Mouse (Mus musculus) adrenal gland (tissue): Measurements from ENCODE around the gene Ubqln3.

Source experiments
- intact Hi-C: fragments of 180-260 bp; cut with DNase I; formaldehyde crosslinking; loops from one replicate; pipeline ENCODE4 v1.15.1; 2025
- long read RNA-seq, 2 experiments: library from polyadenylated mRNA; unstranded; transcript quantifications; one replicate each; pipeline ENCODE4 v2.0.0; 2020; ENCODE audit warnings: borderline replicate concordance in 1 of 2; ENCODE audit not compliant: insufficient replicate concordance in 1 of 2

Gene Ubqln3
- long read RNA-seq, experiment 1, result 0 reads
- long read RNA-seq, experiment 2, result 0 reads

DNA sequence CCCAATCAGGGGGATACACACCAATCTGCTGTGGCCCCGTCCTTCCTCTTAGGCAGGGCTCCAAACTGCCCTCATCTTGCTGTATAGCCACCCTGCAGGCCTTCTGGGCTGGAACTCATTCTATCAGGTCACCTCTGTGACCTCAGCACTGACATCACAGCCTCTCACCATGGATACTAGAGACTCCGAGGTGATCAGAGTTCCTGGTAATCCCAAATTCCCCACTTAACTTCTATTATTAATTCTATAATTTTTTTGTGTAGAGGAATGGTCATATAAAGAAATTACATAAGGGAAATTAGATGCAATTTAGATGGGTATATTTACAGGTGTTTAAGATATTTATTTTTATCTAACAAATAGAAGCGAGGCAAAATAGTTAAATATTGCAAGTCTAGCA lies at the start of gene Ubqln3:
Gene Ubqln3 (minus strand): TSS at position 101 of the 400 bp plus-strand sequence.
- intact Hi-C loops, result no loop called here

- intact Hi-C loops, result no loop called here
These were observed 48.2 kb upstream of the Ubqln3 start for GRCm38 (mm10) chr7:104191275-104191674.

DNA sequence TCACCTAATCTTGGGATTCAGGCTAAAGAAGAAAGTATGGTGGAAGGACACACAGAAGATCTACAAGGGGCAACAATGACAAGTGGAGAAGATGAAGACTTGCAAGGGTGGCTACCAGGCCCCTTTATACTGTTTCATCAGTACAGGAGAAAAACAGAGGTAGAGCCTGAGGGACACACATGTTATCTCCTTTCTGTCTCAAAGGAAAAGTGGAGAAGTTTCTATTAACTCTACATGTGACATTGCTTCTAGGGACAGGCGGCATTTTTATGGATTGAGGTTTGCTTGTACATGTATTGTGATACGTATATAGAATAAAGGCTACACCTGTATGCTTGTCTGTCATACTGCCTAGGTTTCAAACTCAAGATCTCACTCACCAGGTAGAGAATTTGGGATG lies 40.2 kb upstream of the Ubqln3 start, which contains the start of gene Olfr648:
Gene Olfr648 (minus strand): TSS at position 101 of the 400 bp plus-strand sequence.
- intact Hi-C loops, result no loop called here

GRCm38 (mm10) chr7:104179074-104179473 lies 36.0 kb upstream of the Ubqln3 start:
- intact Hi-C loops, result no loop called here

GRCm38 (mm10) chr7:104178422-104179054 lies 35.5 kb upstream of the Ubqln3 start:
- intact Hi-C loops, result no loop called here

DNA sequence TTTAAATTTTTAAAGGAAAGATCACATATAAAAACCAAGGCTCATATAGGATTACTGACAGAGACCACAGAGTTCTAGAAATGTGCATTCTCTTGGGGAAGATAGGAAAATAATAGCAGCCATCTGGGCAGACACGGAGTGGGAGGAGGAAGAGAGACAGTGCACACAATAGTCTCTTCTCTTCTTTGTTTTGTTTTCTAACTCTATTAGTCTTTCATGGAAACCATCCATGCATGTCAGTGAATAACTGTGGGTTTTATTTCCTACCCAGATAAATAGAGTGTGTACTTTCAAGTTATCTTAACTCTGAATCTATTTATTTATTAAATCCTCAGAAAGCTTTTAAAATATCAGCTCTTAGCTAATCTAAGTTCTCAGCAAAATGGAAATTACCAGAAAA lies 32.0 kb upstream of the Ubqln3 start:
- intact Hi-C loops, result no loop called here

DNA sequence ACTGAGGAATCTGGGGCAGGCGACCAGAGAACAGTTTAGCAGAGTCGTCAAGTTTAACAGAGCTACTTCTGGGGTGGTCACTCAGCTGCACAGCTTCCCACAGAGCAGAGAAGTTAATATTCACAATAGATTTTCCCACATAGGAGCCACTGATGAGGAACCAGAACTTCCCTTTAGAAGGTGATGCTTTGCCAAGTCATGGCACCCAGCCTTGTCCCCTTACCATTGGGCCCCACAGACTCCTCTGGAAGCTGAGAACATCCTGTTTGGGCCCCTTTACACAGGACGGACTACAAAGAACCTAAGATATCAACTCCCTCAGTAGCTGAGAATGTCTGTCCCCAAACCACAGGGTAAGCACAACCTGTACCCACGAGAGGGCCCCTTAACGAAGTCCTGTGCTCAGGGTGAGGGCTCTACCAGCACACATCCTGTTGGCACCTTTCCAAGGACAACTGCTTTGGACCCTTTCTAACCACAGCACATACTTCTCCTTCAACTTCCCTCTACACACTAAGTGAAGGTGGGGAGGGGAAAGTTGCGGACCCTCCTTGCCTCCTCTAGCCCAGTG lies 26.6 kb upstream of the Ubqln3 start:
- intact Hi-C loops, result no loop called here

GRCm38 (mm10) chr7:104167105-104167504 lies 24.0 kb upstream of the Ubqln3 start:
- intact Hi-C loops, result no loop called here

DNA sequence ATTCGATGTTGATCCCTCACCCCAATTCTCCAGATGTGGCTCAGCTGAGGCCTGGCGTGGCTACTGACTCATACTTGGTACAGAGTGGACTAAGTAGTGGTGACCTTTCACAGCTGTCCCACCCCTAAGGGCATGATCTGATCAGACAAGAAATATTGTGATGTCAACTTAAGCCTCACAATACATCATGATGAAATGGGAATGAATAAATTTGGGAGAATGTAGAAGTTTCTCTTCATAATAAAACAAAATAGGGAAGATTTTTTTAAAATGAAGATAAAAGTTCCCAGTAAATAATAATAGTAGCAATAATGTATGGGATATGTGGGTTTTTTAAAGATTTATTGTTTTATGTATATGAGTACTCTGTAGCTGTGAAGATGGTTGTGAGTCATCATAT lies 7.4 kb upstream of the Ubqln3 start, which contains the start of gene Ubqlnl:
Gene Ubqlnl (minus strand): TSS at position 101 of the 400 bp plus-strand sequence.
- intact Hi-C loops, result no loop called here

DNA sequence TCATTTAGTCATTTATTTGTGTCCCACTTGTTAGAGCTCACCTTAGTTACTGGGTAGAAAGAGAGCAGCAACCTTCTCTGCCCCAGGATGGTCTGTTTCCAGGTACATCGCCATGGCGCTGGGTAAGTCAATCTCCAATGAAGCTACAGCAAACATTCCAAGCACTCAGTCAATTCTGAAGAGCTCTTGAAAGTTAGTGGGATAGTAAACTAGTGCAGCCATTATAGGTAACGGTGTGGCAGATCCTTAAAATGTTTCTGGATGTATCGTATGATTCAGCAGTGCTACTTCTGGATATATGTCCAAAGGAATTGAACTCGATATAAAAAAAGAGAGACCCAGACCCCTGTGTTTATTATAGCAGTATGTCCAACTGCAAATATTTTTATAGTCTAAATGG lies 5.8 kb downstream of the Ubqln3 start, which contains the start of gene Olfr643:
Gene Olfr643 (minus strand): TSS at position 101 of the 400 bp plus-strand sequence.
- intact Hi-C loops, result no loop called here

- intact Hi-C loops, result no loop called here
These were observed 13.4 kb downstream of the Ubqln3 start, which contains the start of gene Ubqln5 for GRCm38 (mm10) chr7:104129726-104130125. Ubqln5 (minus strand) TSS chr7:104129826.

GRCm38 (mm10) chr7:104104757-104104972 lies 38.4 kb downstream of the Ubqln3 start, which contains the start of gene Olfr646:
Olfr646 (plus strand) TSS chr7:104104873.
- intact Hi-C loops, result no loop called here

DNA sequence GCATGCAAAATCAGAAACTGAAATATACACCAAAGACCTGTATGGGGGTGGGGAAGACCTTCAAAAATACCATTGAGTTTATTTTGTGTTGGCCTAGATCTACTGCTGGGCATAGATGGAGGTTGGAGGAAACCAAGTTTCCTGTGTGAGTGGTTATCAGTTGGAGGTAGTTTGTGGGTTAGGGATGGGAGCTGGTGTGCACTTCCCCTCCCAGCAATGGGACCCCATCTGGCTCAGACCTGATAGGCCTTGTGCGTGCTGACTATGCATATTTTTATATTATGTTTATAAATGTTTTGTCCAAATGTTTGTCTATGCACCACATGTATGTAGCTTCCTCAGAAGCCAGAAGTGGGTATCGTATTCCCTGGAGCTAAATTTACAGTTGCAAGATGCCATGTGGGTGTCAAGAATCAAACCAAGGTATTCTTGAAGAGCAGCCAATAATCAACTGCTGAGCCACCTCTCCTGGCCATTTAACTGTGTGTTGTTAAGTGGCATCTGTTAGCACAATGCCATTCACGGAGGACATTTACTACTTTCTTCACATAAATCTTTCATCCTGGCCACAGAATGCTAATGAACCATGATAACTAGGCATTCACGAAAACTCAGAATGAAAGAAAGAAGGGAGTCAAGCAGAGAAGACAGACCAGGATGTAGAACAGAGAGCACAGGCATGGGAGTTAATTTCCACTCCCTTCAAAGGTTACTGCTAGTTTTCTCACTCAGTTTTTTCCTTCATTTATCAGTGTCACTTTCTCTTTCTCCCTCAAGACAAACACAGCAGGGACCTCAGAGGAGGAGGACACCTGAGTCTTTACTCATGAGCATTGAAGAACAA lies 38.9 kb downstream of the Ubqln3 start:
- intact Hi-C loops, result no loop called here
